In genomic region chr5:115630291-115630690, GRCm38 (mm10) we compare ENCODE assay signal across 12 mouse cellular contexts. TPM values are rescaled to one million over a fixed set of nuclear protein-coding genes. Genes with fewer than 3 reads are reported as not detected.
DNase-seq lines count a peak whose midpoint lies in the region; ATAC-seq lines count a peak whose summit lies in the region.
"Had no signal": no experiment of that assay in that cellular context is flagged by ENCODE, and none has a peak within 500 bp of the region (broad histone marks: within the 10 kb centered on the region; RNA-seq: fewer than 3 reads in every experiment).

No protein-coding gene starts in this region.

- no peak overlapping the region for H3K27ac ChIP-seq in heart, embryonic 12.5 days (ENCODE audit: poor library complexity, severe bottlenecking)
- no peak overlapping the region for H3K27ac ChIP-seq in embryonic facial prominence, embryonic 11.5 days (replicated peaks; ENCODE audit: low read depth, low read length)
- peak overlapping the region; percentile 93 for H3K27ac ChIP-seq in liver, embryonic 16.5 days (ENCODE audit: low read length)

- H3K27me3 ChIP-seq in heart, embryonic 12.5 days (replicated peaks) = no peaks in the 10 kb centered on the region
- peaks cover 2% of the 10 kb centered on the region for H3K27me3 ChIP-seq in megakaryocyte, embryonic 14.5 days (replicated peaks)
- H3K27me3 ChIP-seq in embryonic facial prominence, embryonic 11.5 days (ENCODE audit: control insufficient read depth, insufficient read depth, low read length) = no peaks in the 10 kb centered on the region
- no peaks in the 10 kb centered on the region for H3K27me3 ChIP-seq in liver, embryonic 16.5 days (ENCODE audit: control insufficient read depth, insufficient read depth, low read depth, low read length)

- peak overlapping the region; percentile 83 for H3K4me2 ChIP-seq in heart, embryonic 12.5 days
- H3K4me2 ChIP-seq in embryonic facial prominence, embryonic 11.5 days (ENCODE audit: low read depth, low read length) = no peak overlapping the region
- H3K4me2 ChIP-seq in liver, embryonic 16.5 days (ENCODE audit: low read depth, low read length) = peak overlapping the region; percentile 58

- H3K9me3 ChIP-seq in heart, embryonic 12.5 days (replicated peaks) = no peaks in the 10 kb centered on the region
- H3K9me3 ChIP-seq in megakaryocyte, embryonic 14.5 days = no peaks in the 10 kb centered on the region
- no peaks in the 10 kb centered on the region for H3K9me3 ChIP-seq in embryonic facial prominence, embryonic 11.5 days (replicated peaks; ENCODE audit: control insufficient read depth, low read length)
- H3K9me3 ChIP-seq in liver, embryonic 16.5 days (replicated peaks; ENCODE audit: control insufficient read depth, low read length) = no peaks in the 10 kb centered on the region

- ATAC-seq in heart, embryonic 12.5 days (ENCODE audit: insufficient number of reproducible peaks, low FRiP score) = no peak
- ATAC-seq in megakaryocyte, adult 5-6 weeks (ENCODE audit: poor library complexity, severe bottlenecking) = no peak
- ATAC-seq in embryonic facial prominence, embryonic 11.5 days (replicated peaks; ENCODE audit: insufficient number of reproducible peaks, low FRiP score, low TSS enrichment, low read depth) = no peak
- ATAC-seq in liver, embryonic 16.5 days (ENCODE audit: low read depth) = no peak
- ATAC-seq: activated CD4-positive, CD25-positive, alpha-beta regulatory T cell, adult 4 months; inflammation-experienced regulatory T-cells, adult 6 months had no signal

- H3K4me1 ChIP-seq in heart, embryonic 12.5 days (replicated peaks) = peaks cover 35% of the 10 kb centered on the region
- peaks cover 77% of the 10 kb centered on the region for H3K4me1 ChIP-seq in megakaryocyte, embryonic 14.5 days
- H3K4me1 ChIP-seq in embryonic facial prominence, embryonic 11.5 days (ENCODE audit: control insufficient read depth, insufficient read depth, low read length) = no peaks in the 10 kb centered on the region; the same call in none of the 2 replicates
- H3K4me1 ChIP-seq in liver, embryonic 16.5 days (ENCODE audit: control insufficient read depth, low read depth, low read length) = peaks cover 76% of the 10 kb centered on the region

- WGBS in heart, embryonic 12.5 days = 42% methylated on average over 5 of the region's 5 CpGs
- 43% methylated on average over 5 of the region's 5 CpGs for WGBS in embryonic facial prominence, embryonic 11.5 days
- WGBS in liver, embryonic 16.5 days (ENCODE audit: insufficient replicate concordance) = 66% methylated on average over 5 of the region's 5 CpGs

- no peaks in the 10 kb centered on the region for H3K36me3 ChIP-seq in heart, embryonic 12.5 days
- H3K36me3 ChIP-seq in megakaryocyte, embryonic 14.5 days (replicated peaks; ENCODE audit: low read length) = peaks cover 20% of the 10 kb centered on the region
- H3K36me3 ChIP-seq in embryonic facial prominence, embryonic 11.5 days (replicated peaks; ENCODE audit: control insufficient read depth, insufficient read depth, low read depth, low read length) = no peaks in the 10 kb centered on the region
- 0 out of 2 replicates have a peak, but pooled peaks cover 2% of the 10 kb centered on the region for H3K36me3 ChIP-seq in liver, embryonic 16.5 days (ENCODE audit: control insufficient read depth, insufficient read depth)

- peak overlapping the region; percentile 94; the same call in 1 of the 2 replicates for H3K9ac ChIP-seq in heart, embryonic 12.5 days
- H3K9ac ChIP-seq in embryonic facial prominence, embryonic 11.5 days (replicated peaks; ENCODE audit: low read length) = no peak overlapping the region
- peak overlapping the region; percentile 93 for H3K9ac ChIP-seq in liver, embryonic 16.5 days (ENCODE audit: low read depth, low read length)

- no peak overlapping the region for H3K4me3 ChIP-seq in heart, embryonic 12.5 days
- peak overlapping the region; percentile 97 for H3K4me3 ChIP-seq in megakaryocyte, embryonic 14.5 days (replicated peaks)
- H3K4me3 ChIP-seq in embryonic facial prominence, embryonic 11.5 days (ENCODE audit: low read depth, low read length) = no peak overlapping the region
- H3K4me3 ChIP-seq in liver, embryonic 16.5 days (ENCODE audit: low read depth, low read length) = peak overlapping the region; percentile 79

- no peak for DNase-seq in heart, postnatal 4 days
- DNase-seq in embryonic facial prominence, embryonic 11.5 days (ENCODE audit: low spot score) = peak; percentile 2
- no peak for DNase-seq in cerebellum, postnatal 4 days (ENCODE audit: low spot score in 2 of 2)
- DNase-seq in urinary bladder, postnatal 10 days (ENCODE audit: low spot score) = no peak
- DNase-seq: gastrocnemius, postnatal 10 days; retina, postnatal 1 day had no signal

RNA-seq across cellular contexts. Expression of gene Rab35, which starts 1.4 kb away (rescaled TPM):
- 20.1 and 20.9 TPM in 2 replicates for polyA plus RNA-seq in heart, embryonic 12.5 days (2016; fragmentation: Nextera tagmentation; extraction: Ambion mirVana)
- 10 to 100 TPM; 56.8 to 58.2 TPM for total RNA-seq in heart, postnatal 4 days (2021)
- polyA plus RNA-seq in megakaryocyte, embryonic 14.5 days (2012; ENCODE audit: insufficient read depth, low replicate concordance) = 29.5 and 94.9 TPM in 2 replicates
- 36.4 and 44.0 TPM in 2 replicates for total RNA-seq in megakaryocyte, adult 5-6 weeks (2015)
- 39.9 and 43.8 TPM in 2 replicates for total RNA-seq in megakaryocyte, adult 5-6 weeks (2017)
- polyA plus RNA-seq in embryonic facial prominence, embryonic 11.5 days (2014; fragmentation: Nextera tagmentation; extraction: Ambion mirVana) = 17.6 and 21.1 TPM in 2 replicates
- 3.2 and 4.1 TPM in 2 replicates for polyA plus RNA-seq in liver, embryonic 16.5 days (2015; fragmentation: Nextera tagmentation; extraction: Ambion mirVana)

Comparison
In these comparisons a context has a peak if more than half of its experiments do, and no peak if none do; other contexts are left out.
1. H3K4me3 ChIP-seq: peak in megakaryocyte, embryonic 14.5 days (single experiment) and liver, embryonic 16.5 days (single experiment); none in heart, embryonic 12.5 days (single experiment) and embryonic facial prominence, embryonic 11.5 days (single experiment).